Mouse (Mus musculus): ENCODE measurements around the gene Stx5a.
"Not testable (repeated sequence)": the region's sequence is repeated elsewhere in the genome, so short reads cannot be mapped to it uniquely, and the experiment has no call there.

Stx5a gene

GRCm38 (mm10) chr19:8716767-8717475 is 24.3 kb upstream of the Stx5a start:
- no peak for DNase-seq (ENCODE audit: low spot score)

- DNase-seq (ENCODE audit: low spot score) = no peak
Observed at GRCm38 (mm10) chr19:8718357-8718756, 22.9 kb upstream of the Stx5a start.

GRCm38 (mm10) chr19:8719037-8719436 is 22.2 kb upstream of the Stx5a start:
- DNase-seq (ENCODE audit: low spot score) = not testable (repeated sequence)

- DNase-seq (ENCODE audit: low spot score) = no peak
Observed at GRCm38 (mm10) chr19:8721378-8721777, 19.8 kb upstream of the Stx5a start.

- no peak for DNase-seq (ENCODE audit: low spot score)
Observed at GRCm38 (mm10) chr19:8722021-8722420, 19.2 kb upstream of the Stx5a start.

- no peak for DNase-seq (ENCODE audit: low spot score)
Observed at GRCm38 (mm10) chr19:8722559-8722906, 18.7 kb upstream of the Stx5a start.

GRCm38 (mm10) chr19:8722907-8723573 is 18.2 kb upstream of the Stx5a start, which contains the start of gene Slc3a2:
Gene Slc3a2 (minus strand): TSS chr19:8723369.
- DNase-seq (ENCODE audit: low spot score) = peak; percentile 96

GRCm38 (mm10) chr19:8723574-8724346 is 17.5 kb upstream of the Stx5a start:
- no peak for DNase-seq (ENCODE audit: low spot score)

GRCm38 (mm10) chr19:8724392-8724791 is 16.8 kb upstream of the Stx5a start:
- DNase-seq (ENCODE audit: low spot score) = no peak

- DNase-seq (ENCODE audit: low spot score) = no peak
Observed at GRCm38 (mm10) chr19:8725081-8725613, 16.1 kb upstream of the Stx5a start.

GRCm38 (mm10) chr19:8726609-8727390 is 14.4 kb upstream of the Stx5a start:
- no peak for DNase-seq (ENCODE audit: low spot score)

- DNase-seq (ENCODE audit: low spot score) = no peak
Observed at GRCm38 (mm10) chr19:8727495-8728114, 13.6 kb upstream of the Stx5a start.

GRCm38 (mm10) chr19:8728335-8729099 is 12.7 kb upstream of the Stx5a start:
- not testable (repeated sequence) for DNase-seq (ENCODE audit: low spot score)

GRCm38 (mm10) chr19:8734334-8734733 is 6.9 kb upstream of the Stx5a start:
- DNase-seq (ENCODE audit: low spot score) = no peak

- DNase-seq (ENCODE audit: low spot score) = peak; percentile 83
Observed at GRCm38 (mm10) chr19:8735389-8736159, 5.6 kb upstream of the Stx5a start, which contains the start of gene Wdr74. Gene Wdr74 (plus strand): TSS chr19:8735827.

GRCm38 (mm10) chr19:8736160-8736467 is 5.1 kb upstream of the Stx5a start:
- no peak for DNase-seq (ENCODE audit: low spot score)

- DNase-seq (ENCODE audit: low spot score) = no peak
Observed at GRCm38 (mm10) chr19:8738911-8739310, 2.3 kb upstream of the Stx5a start.

GRCm38 (mm10) chr19:8739646-8740045 is 1.6 kb upstream of the Stx5a start:
- no peak for DNase-seq (ENCODE audit: low spot score)

GRCm38 (mm10) chr19:8740603-8741002 is 610 bp upstream of the Stx5a start, which contains the start of gene 1700092M07Rik:
Gene 1700092M07Rik (plus strand): TSS chr19:8740718.
- DNase-seq (ENCODE audit: low spot score) = no peak

- DNase-seq (ENCODE audit: low spot score) = no peak
Observed at GRCm38 (mm10) chr19:8742176-8742575, 963 bp downstream of the Stx5a start.

All from left cerebral cortex, adult 11 months (tissue).